Mouse (Mus musculus): Measurements from ENCODE around the gene Carf. TPM values are rescaled to one million over a fixed set of nuclear protein-coding genes. Genes with fewer than 3 reads are reported as not detected.

Carf gene
- polyA plus RNA-seq, 1 experiment from 2014 or later = 5.7 TPM

- peak; percentile 86 for ATAC-seq (ENCODE audit: insufficient read depth, low FRiP score)
- H3K27ac ChIP-seq (ENCODE audit: low read length) = peak overlapping the region; percentile 99
- H3K4me3 ChIP-seq (replicated peaks; ENCODE audit: low read length) = peak overlapping the region; percentile 98
- H3K4me2 ChIP-seq (ENCODE audit: low read depth, low read length) = peak overlapping the region; percentile 74
- H3K27me3 ChIP-seq (ENCODE audit: control insufficient read depth, insufficient read depth, low read length) = no peaks in the 10 kb centered on the region
- under 1% methylated on average over 25 of the region's 25 CpGs for WGBS
- peaks cover 5% of the 10 kb centered on the region; the same call in 1 of the 2 replicates for H3K4me1 ChIP-seq (ENCODE audit: control insufficient read depth, insufficient read depth, low read length)
- peak overlapping the region; percentile 98 for H3K9ac ChIP-seq (ENCODE audit: low read length)
- H3K36me3 ChIP-seq (ENCODE audit: control insufficient read depth, insufficient read depth, low read length) = peaks cover 5% of the 10 kb centered on the region; the same call in 1 of the 2 replicates
- H3K9me3 ChIP-seq (replicated peaks; ENCODE audit: control insufficient read depth, low read length) = no peaks in the 10 kb centered on the region
These were observed 597 bp upstream of the Carf start for GRCm38 (mm10) chr1:60097277-60098023.

- Histone ChIP-seq H3K9ac (ENCODE audit: low read length) (peak overlapping the region; percentile 98), H3K4me1 (ENCODE audit: control insufficient read depth, insufficient read depth, low read length) (peaks cover 5% of the 10 kb centered on the region; the same call in 1 of the 2 replicates), H3K4me3 (replicated peaks; ENCODE audit: low read length) (peak overlapping the region; percentile 98), H3K27ac (ENCODE audit: low read length) (peak overlapping the region; percentile 99; the same call in 1 of the 2 replicates), H3K27me3 (ENCODE audit: control insufficient read depth, insufficient read depth, low read length) (no peaks in the 10 kb centered on the region), H3K9me3 (replicated peaks; ENCODE audit: control insufficient read depth, low read length) (no peaks in the 10 kb centered on the region), H3K36me3 (ENCODE audit: control insufficient read depth, insufficient read depth, low read length) (peaks cover 4% of the 10 kb centered on the region; the same call in 1 of the 2 replicates), H3K4me2 (ENCODE audit: low read depth, low read length) (peak overlapping the region; percentile 66)
- 7% methylated on average over 9 of the region's 9 CpGs for WGBS
- no peak for ATAC-seq (ENCODE audit: insufficient read depth, low FRiP score)
These were observed 792 bp downstream of the Carf start for GRCm38 (mm10) chr1:60098839-60099238.

DNA sequence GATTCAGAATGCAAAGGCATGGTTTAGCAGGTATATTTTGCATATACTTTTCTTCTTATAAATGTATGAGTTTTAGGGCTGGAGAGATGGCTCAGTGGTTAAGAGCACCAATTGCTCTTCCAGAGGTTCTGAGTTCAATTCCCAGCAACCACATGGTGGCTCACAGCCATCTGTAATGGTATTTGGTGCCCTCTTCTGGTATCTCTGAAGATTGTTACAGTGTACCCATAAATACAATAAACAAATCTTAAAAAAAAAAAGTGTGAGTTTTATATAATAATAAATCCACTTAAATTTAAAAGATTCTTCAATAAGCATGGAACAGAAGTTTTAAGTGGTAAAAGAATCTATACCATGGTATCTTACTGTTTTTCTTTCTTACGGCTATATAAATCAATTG, 6.5 kb downstream of the Carf start:
- 98% methylated on average over 1 of the region's 1 CpGs for WGBS
- ATAC-seq (ENCODE audit: insufficient read depth, low FRiP score) = no peak
- Histone ChIP-seq H3K27ac (ENCODE audit: low read length) (no peak overlapping the region), H3K9ac (ENCODE audit: low read length) (no peak overlapping the region), H3K4me2 (ENCODE audit: low read depth, low read length) (no peak overlapping the region), H3K4me1 (ENCODE audit: control insufficient read depth, insufficient read depth, low read length) (no peaks in the 10 kb centered on the region), H3K9me3 (replicated peaks; ENCODE audit: control insufficient read depth, low read length) (no peaks in the 10 kb centered on the region), H3K4me3 (replicated peaks; ENCODE audit: low read length) (no peak overlapping the region), H3K27me3 (ENCODE audit: control insufficient read depth, insufficient read depth, low read length) (no peaks in the 10 kb centered on the region), H3K36me3 (ENCODE audit: control insufficient read depth, insufficient read depth, low read length) (no peaks in the 10 kb centered on the region; the same call in 1 of the 2 replicates)

DNA sequence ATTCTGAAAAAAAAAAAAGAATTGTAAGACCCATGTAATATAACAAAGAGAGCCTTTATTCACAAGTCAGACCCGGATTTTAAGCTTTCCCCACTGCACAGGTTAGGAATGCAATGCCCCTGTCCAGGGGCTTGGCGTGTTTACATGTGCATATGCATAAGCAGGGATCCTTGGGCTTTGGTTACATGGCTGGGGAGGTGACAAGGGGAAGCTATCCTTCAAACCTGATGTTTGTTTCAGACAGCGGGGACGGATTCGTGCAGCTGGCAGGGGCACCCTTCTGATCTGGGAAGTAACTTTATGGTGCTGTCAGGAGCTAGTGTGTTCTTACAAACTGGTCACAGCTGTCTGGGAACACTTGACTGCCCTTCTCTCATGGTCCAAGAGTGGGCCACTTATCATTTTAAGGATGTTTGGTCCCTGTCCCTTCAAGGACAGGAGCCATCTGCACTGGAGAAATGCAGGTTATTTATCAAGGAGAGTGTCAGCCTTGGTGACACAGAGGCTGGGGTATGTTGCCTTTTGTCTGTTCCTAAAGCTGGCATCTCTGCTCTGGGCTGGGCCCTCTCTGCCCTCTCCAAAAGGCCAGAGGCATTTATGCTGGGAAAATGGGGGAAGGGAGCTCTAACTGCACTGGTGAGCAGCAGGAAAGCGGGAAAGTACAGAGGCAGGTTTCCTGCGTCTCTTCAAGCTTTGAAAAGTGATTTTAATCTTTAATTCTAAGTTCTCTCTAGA, 19.8 kb downstream of the Carf start:
- Histone ChIP-seq H3K4me1 (ENCODE audit: control insufficient read depth, insufficient read depth, low read length) (no peaks in the 10 kb centered on the region), H3K4me2 (ENCODE audit: low read depth, low read length) (no peak overlapping the region), H3K4me3 (replicated peaks; ENCODE audit: low read length) (no peak overlapping the region), H3K36me3 (ENCODE audit: control insufficient read depth, insufficient read depth, low read length) (peaks cover 5% of the 10 kb centered on the region; the same call in 1 of the 2 replicates), H3K9ac (ENCODE audit: low read length) (no peak overlapping the region), H3K27me3 (ENCODE audit: control insufficient read depth, insufficient read depth, low read length) (no peaks in the 10 kb centered on the region), H3K9me3 (replicated peaks; ENCODE audit: control insufficient read depth, low read length) (no peaks in the 10 kb centered on the region), H3K27ac (ENCODE audit: low read length) (no peak overlapping the region)
- ATAC-seq (ENCODE audit: insufficient read depth, low FRiP score) = no peak
- WGBS = 57% methylated on average over 7 of the region's 7 CpGs

DNA sequence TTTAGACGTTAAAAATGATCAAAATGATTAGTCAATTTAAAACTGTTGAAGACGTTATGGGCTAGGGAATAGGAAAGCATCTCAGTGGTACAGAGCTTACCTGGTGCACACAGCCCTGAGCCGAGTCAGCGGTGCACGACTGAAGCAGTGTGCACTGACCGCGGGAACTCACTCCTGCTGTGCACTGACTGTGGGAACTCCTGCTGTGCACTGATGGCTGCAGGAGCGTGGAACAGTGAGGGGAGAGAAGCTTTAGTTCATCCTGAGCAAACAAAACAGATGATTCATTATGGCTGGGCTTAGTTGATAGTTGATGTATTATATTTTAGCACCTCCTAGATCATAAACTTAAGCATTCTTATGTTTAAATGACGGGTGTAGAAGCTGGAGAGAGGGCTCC, 39.3 kb downstream of the Carf start:
- Histone ChIP-seq H3K4me1 (ENCODE audit: control insufficient read depth, insufficient read depth, low read length) (no peaks in the 10 kb centered on the region), H3K27ac (ENCODE audit: low read length) (no peak overlapping the region), H3K27me3 (ENCODE audit: control insufficient read depth, insufficient read depth, low read length) (no peaks in the 10 kb centered on the region), H3K9me3 (replicated peaks; ENCODE audit: control insufficient read depth, low read length) (no peaks in the 10 kb centered on the region), H3K4me3 (replicated peaks; ENCODE audit: low read length) (no peak overlapping the region), H3K36me3 (ENCODE audit: control insufficient read depth, insufficient read depth, low read length) (no peaks in the 10 kb centered on the region; the same call in 1 of the 2 replicates), H3K9ac (ENCODE audit: low read length) (no peak overlapping the region), H3K4me2 (ENCODE audit: low read depth, low read length) (no peak overlapping the region)
- WGBS = 62% methylated on average over 9 of the region's 9 CpGs
- ATAC-seq (ENCODE audit: insufficient read depth, low FRiP score) = no peak

GRCm38 (mm10) chr1:60152700-60153099, 54.7 kb downstream of the Carf start:
- Histone ChIP-seq H3K4me3 (replicated peaks; ENCODE audit: low read length) (no peak overlapping the region), H3K27ac (ENCODE audit: low read length) (no peak overlapping the region), H3K27me3 (ENCODE audit: control insufficient read depth, insufficient read depth, low read length) (no peaks in the 10 kb centered on the region), H3K4me2 (ENCODE audit: low read depth, low read length) (no peak overlapping the region), H3K4me1 (ENCODE audit: control insufficient read depth, insufficient read depth, low read length) (no peaks in the 10 kb centered on the region), H3K9ac (ENCODE audit: low read length) (no peak overlapping the region), H3K36me3 (ENCODE audit: control insufficient read depth, insufficient read depth, low read length) (no peaks in the 10 kb centered on the region), H3K9me3 (replicated peaks; ENCODE audit: control insufficient read depth, low read length) (no peaks in the 10 kb centered on the region)
- 65% methylated on average over 5 of the region's 5 CpGs for WGBS
- ATAC-seq (ENCODE audit: insufficient read depth, low FRiP score) = no peak

DNA sequence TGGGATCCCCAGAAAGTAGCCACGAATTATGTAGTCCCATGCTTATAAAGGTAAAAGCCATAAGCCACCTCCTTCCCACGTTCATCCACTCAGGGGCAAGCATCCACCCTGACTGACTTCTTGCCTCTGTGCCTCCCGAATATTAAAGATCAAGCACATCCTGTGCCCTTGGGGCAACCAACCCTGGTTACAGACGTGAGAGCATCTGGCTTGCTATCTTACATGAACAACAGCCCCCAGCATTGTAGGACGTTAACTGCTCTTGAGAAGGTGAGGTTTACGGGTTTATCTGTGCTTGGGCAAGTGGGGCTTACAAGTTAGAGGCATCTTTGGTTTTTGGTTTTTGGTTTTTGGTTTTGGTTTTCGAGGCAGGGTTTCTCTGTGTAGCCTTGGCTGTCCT, 58.6 kb downstream of the Carf start:
- 84% methylated on average over 7 of the region's 7 CpGs for WGBS
- no peak overlapping the region for H3K27ac ChIP-seq (ENCODE audit: low read length)
- H3K4me1 ChIP-seq (ENCODE audit: control insufficient read depth, insufficient read depth, low read length) = no peaks in the 10 kb centered on the region
- no peaks in the 10 kb centered on the region for H3K27me3 ChIP-seq (ENCODE audit: control insufficient read depth, insufficient read depth, low read length)
- no peak for ATAC-seq (ENCODE audit: insufficient read depth, low FRiP score)
- no peak overlapping the region for H3K4me3 ChIP-seq (replicated peaks; ENCODE audit: low read length)
- no peaks in the 10 kb centered on the region for H3K36me3 ChIP-seq (ENCODE audit: control insufficient read depth, insufficient read depth, low read length)
- H3K9ac ChIP-seq (ENCODE audit: low read length) = no peak overlapping the region
- no peak overlapping the region for H3K4me2 ChIP-seq (ENCODE audit: low read depth, low read length)
- H3K9me3 ChIP-seq (replicated peaks; ENCODE audit: control insufficient read depth, low read length) = no peaks in the 10 kb centered on the region

DNA sequence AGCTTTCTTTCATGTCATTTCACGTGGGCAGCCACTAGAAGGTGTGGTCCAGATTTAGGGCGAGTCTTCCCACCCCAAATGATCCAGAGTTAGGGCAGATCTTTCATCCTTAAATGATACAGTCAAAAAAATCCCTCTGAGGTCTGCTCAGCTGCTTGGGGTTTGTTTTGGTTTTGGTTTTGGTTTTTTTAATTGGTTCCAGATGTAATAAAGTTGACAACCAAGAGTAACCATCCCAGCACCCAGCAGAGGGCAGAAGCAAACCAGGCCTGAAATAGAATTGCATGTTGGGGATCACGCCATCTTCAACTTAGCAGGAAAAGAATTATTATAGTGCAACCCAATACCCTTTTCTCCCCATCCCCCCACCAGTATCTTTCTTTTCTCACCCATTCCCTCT, 60.4 kb downstream of the Carf start:
- Histone ChIP-seq H3K4me3 (replicated peaks; ENCODE audit: low read length) (no peak overlapping the region), H3K4me1 (ENCODE audit: control insufficient read depth, insufficient read depth, low read length) (no peaks in the 10 kb centered on the region), H3K36me3 (ENCODE audit: control insufficient read depth, insufficient read depth, low read length) (no peaks in the 10 kb centered on the region), H3K27me3 (ENCODE audit: control insufficient read depth, insufficient read depth, low read length) (no peaks in the 10 kb centered on the region), H3K9me3 (replicated peaks; ENCODE audit: control insufficient read depth, low read length) (no peaks in the 10 kb centered on the region), H3K27ac (ENCODE audit: low read length) (no peak overlapping the region), H3K9ac (ENCODE audit: low read length) (no peak overlapping the region), H3K4me2 (ENCODE audit: low read depth, low read length) (no peak overlapping the region)
- ATAC-seq (ENCODE audit: insufficient read depth, low FRiP score) = no peak
- 53% methylated on average over 3 of the region's 3 CpGs for WGBS

GRCm38 (mm10) chr1:60163676-60164075, 65.6 kb downstream of the Carf start:
- Histone ChIP-seq H3K36me3 (ENCODE audit: control insufficient read depth, insufficient read depth, low read length) (no peaks in the 10 kb centered on the region), H3K27ac (ENCODE audit: low read length) (no peak overlapping the region), H3K4me2 (ENCODE audit: low read depth, low read length) (no peak overlapping the region), H3K9me3 (replicated peaks; ENCODE audit: control insufficient read depth, low read length) (no peaks in the 10 kb centered on the region), H3K4me1 (ENCODE audit: control insufficient read depth, insufficient read depth, low read length) (no peaks in the 10 kb centered on the region), H3K9ac (ENCODE audit: low read length) (no peak overlapping the region), H3K4me3 (replicated peaks; ENCODE audit: low read length) (no peak overlapping the region), H3K27me3 (ENCODE audit: control insufficient read depth, insufficient read depth, low read length) (no peaks in the 10 kb centered on the region)
- ATAC-seq (ENCODE audit: insufficient read depth, low FRiP score) = no peak
- WGBS = 78% methylated on average over 3 of the region's 3 CpGs

All from stomach, embryonic 16.5 days (tissue).